Mouse (Mus musculus): Measurements from ENCODE around the gene Pfn1.

DNA sequence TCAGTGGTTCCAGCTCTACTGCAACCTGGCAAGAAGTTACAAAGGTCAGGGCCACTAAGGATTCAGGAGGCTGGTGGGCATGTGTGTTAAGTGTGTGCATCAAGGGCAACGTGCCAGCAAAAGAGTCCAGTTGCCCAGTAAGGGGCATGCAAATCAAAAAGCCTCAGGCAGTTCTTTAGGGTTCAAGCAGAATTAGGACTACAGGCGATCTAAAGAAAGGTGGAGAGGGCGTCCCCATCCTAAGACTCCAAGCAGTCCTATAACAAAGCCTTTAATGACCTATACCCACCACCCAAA lies 8.2 kb downstream of the Pfn1 start:
- TF ChIP-seq CTCF (IDR thresholded peaks at IDR 0.05; ENCODE audit: control insufficient read depth, insufficient read depth, insufficient replicate concordance, low read depth, low read length) (no peak), POLR2A (IDR thresholded peaks at IDR 0.05; ENCODE audit: control insufficient read depth, low read depth, low read length) (no peak)
